Mouse (Mus musculus) cerebellum, adult 2 months (tissue): ENCODE measurements around the gene Aldh1a2.

Experiments
- CTCF ChIP-seq: fragments of 200-500 bp; IDR thresholded peaks from 2 replicates; pipeline ENCODE4 v1.5.1; 2011; ENCODE audit warnings: low read depth, mild to moderate bottlenecking, control low read depth, low read length, moderate library complexity, borderline replicate concordance; ENCODE audit not compliant: insufficient read depth
- POLR2A ChIP-seq: fragments of 200-500 bp; IDR thresholded peaks from 2 replicates; pipeline ENCODE4 v1.6.1; 2011; ENCODE audit warnings: low read length, control low read depth, borderline replicate concordance; ENCODE audit not compliant: insufficient read depth

GRCm38 (mm10) chr9:71217793-71218095 is 2.2 kb downstream of the Aldh1a2 start:
- TF ChIP-seq CTCF = no peak
- TF ChIP-seq POLR2A = no peak
